Mouse (Mus musculus): ENCODE results near the gene Pnck. TPM values are rescaled to one million over a fixed set of nuclear protein-coding genes. Genes with fewer than 3 reads are reported as not detected.

Pnck gene
- polyA plus RNA-seq (2012; ENCODE audit: insufficient read depth, low replicate concordance): not detected in 2 replicates

- TF ChIP-seq GATA1 (IDR thresholded peaks at IDR 0.05; ENCODE audit: borderline replicate concordance, low read length) (no peak), FLI1 (IDR thresholded peaks at IDR 0.05; ENCODE audit: low read length) (no peak)
- peaks cover 11% of the 10 kb centered on the region; the same call in 1 of the 2 replicates for H3K9me3 ChIP-seq
- H3K4me3 ChIP-seq (replicated peaks): peak within 1 kb of the TSS; percentile 62
- H3K36me3 ChIP-seq (replicated peaks; ENCODE audit: low read length): no peaks in the 10 kb centered on the region
- H3K4me1 ChIP-seq: peaks cover 9% of the 10 kb centered on the region; the same call in 1 of the 2 replicates
- peaks cover 50% of the 10 kb centered on the region for H3K27me3 ChIP-seq (replicated peaks)
Observed at GRCm38 (mm10) chrX:73659575-73660283, at the start of gene Pnck. Pnck (minus strand) TSS chrX:73660117.

GRCm38 (mm10) chrX:73700472-73700871 lies 40.6 kb upstream of the Pnck start:
- Histone ChIP-seq H3K4me3 (replicated peaks) (no peak overlapping the region), H3K9me3 (no peaks in the 10 kb centered on the region), H3K36me3 (replicated peaks; ENCODE audit: low read length) (peaks cover 69% of the 10 kb centered on the region), H3K27me3 (replicated peaks) (no peaks in the 10 kb centered on the region), H3K4me1 (0 out of 2 replicates have a peak, but pooled peaks cover 6% of the 10 kb centered on the region)
- TF ChIP-seq GATA1 (IDR thresholded peaks at IDR 0.05; ENCODE audit: borderline replicate concordance, low read length): no peak
- no peak for TF ChIP-seq FLI1 (IDR thresholded peaks at IDR 0.05; ENCODE audit: low read length)

GRCm38 (mm10) chrX:73690917-73691629 lies 31.2 kb upstream of the Pnck start:
- TF ChIP-seq GATA1 (IDR thresholded peaks at IDR 0.05; ENCODE audit: borderline replicate concordance, low read length): no peak
- no peak for TF ChIP-seq FLI1 (IDR thresholded peaks at IDR 0.05; ENCODE audit: low read length)
- H3K4me1 ChIP-seq: peaks cover 28% of the 10 kb centered on the region
- no peak overlapping the region for H3K4me3 ChIP-seq (replicated peaks)
- H3K36me3 ChIP-seq (replicated peaks; ENCODE audit: low read length): peaks cover 94% of the 10 kb centered on the region
- peaks cover 18% of the 10 kb centered on the region for H3K27me3 ChIP-seq (replicated peaks)
- no peaks in the 10 kb centered on the region for H3K9me3 ChIP-seq

GRCm38 (mm10) chrX:73685629-73686028 lies 25.7 kb upstream of the Pnck start:
- TF ChIP-seq GATA1 (IDR thresholded peaks at IDR 0.05; ENCODE audit: borderline replicate concordance, low read length) (no peak), FLI1 (IDR thresholded peaks at IDR 0.05; ENCODE audit: low read length) (no peak)
- no peaks in the 10 kb centered on the region for H3K9me3 ChIP-seq
- H3K36me3 ChIP-seq (replicated peaks; ENCODE audit: low read length): peaks cover 97% of the 10 kb centered on the region
- peaks cover 15% of the 10 kb centered on the region for H3K4me1 ChIP-seq
- peaks cover 25% of the 10 kb centered on the region for H3K27me3 ChIP-seq (replicated peaks)
- no peak overlapping the region for H3K4me3 ChIP-seq (replicated peaks)

- peaks cover 14% of the 10 kb centered on the region for H3K4me1 ChIP-seq
- peaks cover 28% of the 10 kb centered on the region for H3K27me3 ChIP-seq (replicated peaks)
- H3K9me3 ChIP-seq: no peaks in the 10 kb centered on the region
- H3K4me3 ChIP-seq (replicated peaks): no peak overlapping the region
- TF ChIP-seq GATA1 (IDR thresholded peaks at IDR 0.05; ENCODE audit: borderline replicate concordance, low read length) (no peak), FLI1 (IDR thresholded peaks at IDR 0.05; ENCODE audit: low read length) (no peak)
- H3K36me3 ChIP-seq (replicated peaks; ENCODE audit: low read length): peaks cover 97% of the 10 kb centered on the region
Observed at GRCm38 (mm10) chrX:73684978-73685377, 25.1 kb upstream of the Pnck start.

GRCm38 (mm10) chrX:73684156-73684555 lies 24.2 kb upstream of the Pnck start:
- H3K27me3 ChIP-seq (replicated peaks): peaks cover 28% of the 10 kb centered on the region
- no peaks in the 10 kb centered on the region for H3K9me3 ChIP-seq
- peaks cover 97% of the 10 kb centered on the region for H3K36me3 ChIP-seq (replicated peaks; ENCODE audit: low read length)
- TF ChIP-seq FLI1 (IDR thresholded peaks at IDR 0.05; ENCODE audit: low read length) (no peak), GATA1 (IDR thresholded peaks at IDR 0.05; ENCODE audit: borderline replicate concordance, low read length) (no peak)
- H3K4me3 ChIP-seq (replicated peaks): no peak overlapping the region
- peaks cover 14% of the 10 kb centered on the region for H3K4me1 ChIP-seq

GRCm38 (mm10) chrX:73676668-73677067 lies 16.8 kb upstream of the Pnck start:
- H3K27me3 ChIP-seq (replicated peaks): peaks cover 78% of the 10 kb centered on the region
- H3K4me1 ChIP-seq: peaks cover 20% of the 10 kb centered on the region
- H3K9me3 ChIP-seq: peaks cover 8% of the 10 kb centered on the region; the same call in 1 of the 2 replicates
- H3K36me3 ChIP-seq (replicated peaks; ENCODE audit: low read length): peaks cover 29% of the 10 kb centered on the region
- no peak overlapping the region for H3K4me3 ChIP-seq (replicated peaks)
- TF ChIP-seq FLI1 (IDR thresholded peaks at IDR 0.05; ENCODE audit: low read length) (no peak), GATA1 (IDR thresholded peaks at IDR 0.05; ENCODE audit: borderline replicate concordance, low read length) (no peak)

- peaks cover 82% of the 10 kb centered on the region for H3K27me3 ChIP-seq (replicated peaks)
- peaks cover 16% of the 10 kb centered on the region for H3K36me3 ChIP-seq (replicated peaks; ENCODE audit: low read length)
- no peak overlapping the region for H3K4me3 ChIP-seq (replicated peaks)
- H3K4me1 ChIP-seq: peaks cover 20% of the 10 kb centered on the region
- peaks cover 8% of the 10 kb centered on the region; the same call in 1 of the 2 replicates for H3K9me3 ChIP-seq
- TF ChIP-seq FLI1 (IDR thresholded peaks at IDR 0.05; ENCODE audit: low read length): no peak
- no peak for TF ChIP-seq GATA1 (IDR thresholded peaks at IDR 0.05; ENCODE audit: borderline replicate concordance, low read length)
Observed at GRCm38 (mm10) chrX:73675231-73675630, 15.3 kb upstream of the Pnck start.

GRCm38 (mm10) chrX:73673968-73674661 lies 14.2 kb upstream of the Pnck start:
- TF ChIP-seq GATA1 (IDR thresholded peaks at IDR 0.05; ENCODE audit: borderline replicate concordance, low read length): no peak
- TF ChIP-seq FLI1 (IDR thresholded peaks at IDR 0.05; ENCODE audit: low read length): no peak
- peaks cover 20% of the 10 kb centered on the region for H3K4me1 ChIP-seq
- H3K4me3 ChIP-seq (replicated peaks): peak overlapping the region; percentile 89
- H3K9me3 ChIP-seq: peaks cover 8% of the 10 kb centered on the region; the same call in 1 of the 2 replicates
- peaks cover 85% of the 10 kb centered on the region for H3K27me3 ChIP-seq (replicated peaks)
- H3K36me3 ChIP-seq (replicated peaks; ENCODE audit: low read length): peaks cover 5% of the 10 kb centered on the region

Measured in megakaryocyte, embryonic 14.5 days (primary cell).